Mouse (Mus musculus) spleen, postnatal 36 days (tissue): ENCODE data around the gene Ntm.

Experiments
- DNase-seq, 2 experiments: peaks; one replicate each; pipeline ENCODE4 v3.0.0; 2022; ENCODE audit warnings: low spot score in 2 of 2, mixed read lengths in 1 of 2

Ntm gene

GRCm38 (mm10) chr9:29130717-29131292 lies 832.1 kb downstream of the Ntm start:
- no peak for DNase-seq

DNA sequence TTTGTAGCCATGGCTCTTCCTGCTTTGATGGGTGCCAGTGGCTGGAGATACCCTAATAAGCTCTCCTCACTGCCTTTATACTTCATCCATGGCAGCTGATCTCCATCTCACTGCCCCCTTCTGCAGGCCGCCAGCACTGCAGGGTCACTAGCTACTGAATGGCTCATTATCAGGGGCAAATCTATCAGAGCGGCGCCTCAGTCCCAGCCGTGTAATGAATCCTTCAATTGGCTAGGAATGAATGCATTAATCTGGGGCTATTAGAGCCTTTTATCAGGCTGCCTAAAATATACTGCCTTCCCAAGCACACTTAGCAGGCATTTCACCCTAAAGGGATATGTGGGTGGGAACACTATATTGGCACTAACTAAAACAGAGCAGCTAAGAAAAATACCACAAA lies 832.6 kb downstream of the Ntm start:
- DNase-seq, result no peak

- DNase-seq, result no peak
These were observed 834.5 kb downstream of the Ntm start for GRCm38 (mm10) chr9:29128416-29128815.

DNA sequence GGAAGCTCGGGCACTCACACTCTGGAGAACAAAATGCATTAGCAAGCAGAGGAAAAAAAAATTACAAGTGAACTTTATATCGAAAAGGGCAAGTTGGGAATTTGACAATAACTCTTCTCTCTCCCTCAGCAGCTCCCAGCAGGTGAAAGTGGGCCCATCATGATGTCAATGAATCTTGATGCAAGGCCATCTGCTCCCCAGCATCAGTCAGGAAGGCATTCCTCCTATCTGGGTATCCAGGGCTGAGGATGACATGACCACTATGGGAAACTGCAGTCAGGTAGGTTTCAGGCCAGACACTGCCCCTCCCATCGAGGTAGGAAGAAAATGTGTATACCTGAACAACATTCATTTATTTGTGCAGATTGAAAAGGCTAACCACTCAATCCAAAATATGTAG lies 838.5 kb downstream of the Ntm start:
- no peak for DNase-seq

DNA sequence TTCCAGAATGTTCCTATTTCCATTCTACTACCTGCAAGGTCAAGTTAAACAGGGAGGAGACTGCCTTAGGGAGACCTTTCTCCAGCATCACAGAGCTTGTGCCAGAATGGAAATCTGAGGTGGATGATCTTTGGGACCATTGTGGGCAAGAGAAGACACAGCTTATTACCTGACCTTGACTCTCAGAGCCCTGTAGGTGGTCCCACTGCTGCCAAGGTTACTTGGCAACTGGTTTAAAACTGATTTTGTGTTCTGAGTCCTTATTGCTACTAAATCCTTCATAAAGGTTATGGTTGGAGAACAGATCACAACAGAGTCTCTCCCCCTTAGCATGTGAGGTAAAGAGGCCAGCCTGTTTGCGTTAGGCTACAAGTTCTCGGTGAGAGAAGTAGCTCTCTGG lies 839.1 kb downstream of the Ntm start:
- no peak for DNase-seq

DNA sequence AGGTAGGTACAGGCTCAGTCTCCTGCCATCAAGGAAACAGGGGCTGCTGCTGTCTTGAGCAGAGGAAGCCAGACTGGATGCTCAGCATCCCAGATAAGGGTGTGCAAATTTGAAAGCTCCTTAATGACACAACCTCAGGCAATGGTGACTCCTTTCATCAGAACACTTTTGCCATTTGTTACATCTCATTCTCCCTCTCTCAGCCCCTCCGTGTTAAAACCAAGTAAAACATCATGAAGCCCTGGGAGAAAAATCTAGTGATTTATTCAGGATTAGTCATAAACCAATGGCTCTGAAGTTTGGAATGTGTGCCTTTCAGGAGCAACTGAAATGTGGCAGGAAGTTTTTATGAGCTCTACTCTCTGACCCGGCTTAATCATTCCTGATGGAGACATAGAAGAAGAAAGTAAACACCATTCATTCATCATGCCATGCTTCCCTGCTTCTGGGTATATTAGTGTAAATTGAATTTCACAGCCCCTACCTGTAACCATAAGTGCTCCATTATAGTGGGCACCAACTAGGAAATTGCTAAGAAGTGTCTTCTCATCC lies 845.3 kb downstream of the Ntm start:
- no peak for DNase-seq

DNA sequence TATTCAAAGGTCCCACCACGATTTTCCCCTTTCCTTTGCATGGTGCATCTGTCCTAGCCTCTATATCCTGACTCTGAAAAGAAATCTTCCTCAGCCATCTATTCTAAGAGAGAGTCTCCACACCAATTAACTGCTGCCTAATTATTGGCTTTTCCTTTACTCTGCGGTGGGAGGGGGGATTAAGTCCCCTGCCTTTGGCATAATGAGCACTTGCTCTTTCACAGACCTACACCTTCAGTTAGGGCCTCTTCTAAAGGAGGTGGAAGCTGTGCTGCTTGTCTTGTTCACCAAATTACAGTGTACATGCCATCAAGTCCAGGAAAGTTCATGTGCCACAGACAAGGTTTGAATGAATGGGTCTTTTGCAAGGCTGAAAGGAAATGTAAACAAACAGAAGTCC lies 847.6 kb downstream of the Ntm start:
- DNase-seq, result no peak

GRCm38 (mm10) chr9:29106771-29107170 lies 856.2 kb downstream of the Ntm start:
- no peak for DNase-seq

GRCm38 (mm10) chr9:29104442-29104841 lies 858.5 kb downstream of the Ntm start:
- no peak for DNase-seq

DNA sequence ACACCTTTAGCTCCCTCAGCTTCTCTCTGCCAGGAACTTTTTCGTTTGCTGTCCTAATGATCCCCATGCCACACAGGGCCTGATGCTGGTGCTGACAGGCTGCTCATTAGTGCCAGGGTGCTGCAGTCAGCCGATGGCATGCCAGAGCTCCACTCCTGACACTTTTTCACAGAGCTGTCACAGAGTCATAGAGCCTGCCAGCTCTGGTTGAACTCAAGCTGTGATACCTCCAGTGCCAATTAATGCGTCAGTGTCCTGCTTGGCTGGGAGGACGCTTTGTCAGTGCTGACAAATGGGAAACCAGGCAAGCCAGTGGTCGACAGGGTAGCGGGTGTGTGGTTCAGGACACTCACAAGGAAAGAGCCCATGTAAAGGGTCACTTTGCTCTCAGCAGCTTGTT lies 858.9 kb downstream of the Ntm start:
- DNase-seq, result no peak

- no peak for DNase-seq
These were observed 862.3 kb downstream of the Ntm start for GRCm38 (mm10) chr9:29100624-29101023.

DNA sequence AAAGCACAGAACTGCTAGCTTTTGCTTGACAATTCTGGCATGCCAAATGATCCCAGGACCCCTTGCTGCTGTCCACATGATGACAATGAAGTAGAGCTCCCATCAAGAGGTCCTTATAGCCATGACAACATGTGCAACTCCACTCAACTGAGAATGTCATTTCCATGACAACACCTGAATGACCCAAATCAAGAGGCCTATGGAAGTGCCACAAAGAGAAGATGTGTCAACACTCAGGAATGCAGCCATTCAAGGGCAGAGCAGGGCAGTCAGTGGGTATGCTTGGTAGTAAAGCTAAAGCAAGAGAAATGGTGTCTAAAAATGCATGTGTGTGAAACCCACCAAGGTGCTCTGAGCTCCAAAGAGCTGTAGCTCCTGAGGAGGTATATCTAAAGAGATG lies 870.5 kb downstream of the Ntm start:
- DNase-seq, result no peak

- no peak for DNase-seq
These were observed 874.3 kb downstream of the Ntm start for GRCm38 (mm10) chr9:29088657-29089056.

DNA sequence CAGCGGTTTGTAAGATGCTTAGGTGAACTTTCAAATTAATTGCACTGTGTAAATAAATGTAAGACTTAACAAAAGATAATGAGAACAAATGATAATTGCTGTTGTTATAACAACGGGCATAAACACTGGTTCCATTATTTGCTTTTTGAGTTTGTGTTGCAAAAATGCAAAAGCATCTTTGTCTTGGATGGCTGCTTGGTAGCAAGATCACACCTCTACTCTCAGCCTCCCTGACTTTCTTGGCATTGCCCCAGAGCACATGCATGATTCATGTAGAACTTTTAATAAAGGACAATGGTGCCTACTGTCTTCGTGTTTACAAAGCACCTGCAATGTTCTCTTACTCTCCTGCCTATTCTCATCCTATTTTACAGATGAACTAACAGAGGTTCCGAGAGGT lies 875.3 kb downstream of the Ntm start:
- DNase-seq, result no peak

DNA sequence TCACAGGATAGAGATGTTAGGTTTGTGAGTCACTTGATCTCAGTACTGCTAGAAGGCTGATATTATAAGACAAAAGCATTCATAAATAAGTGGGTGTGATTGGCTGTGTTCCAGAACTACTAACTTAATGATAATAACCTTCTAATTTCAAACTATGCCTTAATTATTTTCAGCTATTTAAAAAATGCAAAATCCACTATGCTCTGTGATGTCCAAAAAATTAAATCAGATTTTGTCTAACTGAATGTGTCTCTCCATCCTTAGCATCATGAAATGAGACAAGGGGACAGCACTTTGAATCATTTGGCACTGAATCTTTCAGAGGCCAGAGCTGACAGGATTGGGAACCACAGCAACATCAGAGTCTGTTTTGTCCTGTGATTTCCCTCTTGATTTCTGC lies 875.8 kb downstream of the Ntm start:
- DNase-seq, result no peak

GRCm38 (mm10) chr9:29075924-29076577 lies 886.9 kb downstream of the Ntm start:
- DNase-seq, result no peak

DNA sequence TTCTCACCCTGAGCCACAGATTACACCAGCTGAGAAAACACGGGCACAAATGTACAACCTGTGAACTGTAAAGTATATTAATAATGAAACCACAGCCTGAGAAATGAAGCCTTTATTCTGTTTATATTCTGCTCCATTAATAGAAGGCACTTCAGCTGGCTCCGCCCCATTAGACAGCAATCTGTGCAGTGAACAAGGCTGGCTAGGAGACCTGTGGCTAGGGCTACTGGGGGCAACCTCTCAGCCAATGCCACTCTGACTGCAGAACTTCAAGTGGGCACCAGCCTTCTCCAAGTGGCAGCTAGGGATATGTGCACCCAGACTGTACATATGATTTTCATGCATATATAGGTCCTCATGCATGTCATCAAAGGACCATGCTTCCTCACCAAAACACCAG lies 887.7 kb downstream of the Ntm start:
- no peak for DNase-seq

DNA sequence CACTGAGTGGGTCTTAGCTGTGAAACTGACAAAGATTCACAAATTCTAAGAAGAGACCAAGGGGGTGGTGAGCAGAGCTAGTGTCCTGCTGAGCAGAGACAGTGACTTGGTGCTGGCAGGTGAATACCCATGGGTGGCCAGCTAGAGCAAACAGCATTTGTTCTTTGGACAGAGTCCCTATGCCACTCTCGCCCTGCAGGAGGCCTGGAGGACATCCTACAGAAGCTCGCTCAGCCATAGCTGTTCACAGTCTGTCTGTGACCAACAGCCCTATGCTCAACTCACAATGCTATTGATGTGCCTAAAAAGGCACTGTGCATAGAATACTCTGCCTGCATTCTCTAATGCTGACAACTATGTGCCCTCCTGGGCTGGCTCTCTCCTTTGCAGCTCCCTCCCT lies 888.4 kb downstream of the Ntm start:
- DNase-seq, result no peak

DNA sequence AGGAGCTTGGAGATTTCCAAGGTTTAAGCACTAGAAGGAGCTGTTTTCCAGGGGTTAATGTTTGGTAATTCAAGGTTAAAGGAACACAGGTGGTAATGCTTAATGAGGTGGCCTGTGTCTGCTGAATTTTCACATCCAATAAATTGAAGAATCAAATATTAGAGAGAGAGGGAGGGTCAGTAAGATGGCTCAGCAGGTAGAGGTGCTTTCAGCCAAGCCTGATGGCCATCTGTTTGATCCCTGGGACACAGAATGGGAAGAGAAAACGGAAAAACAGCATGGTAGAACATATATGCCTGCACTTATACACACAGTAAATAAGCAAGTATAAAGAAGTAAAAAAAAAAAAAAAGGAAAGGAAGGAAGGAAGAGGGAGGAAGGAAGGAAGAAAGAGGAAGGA lies 890.9 kb downstream of the Ntm start:
- no peak for DNase-seq

DNA sequence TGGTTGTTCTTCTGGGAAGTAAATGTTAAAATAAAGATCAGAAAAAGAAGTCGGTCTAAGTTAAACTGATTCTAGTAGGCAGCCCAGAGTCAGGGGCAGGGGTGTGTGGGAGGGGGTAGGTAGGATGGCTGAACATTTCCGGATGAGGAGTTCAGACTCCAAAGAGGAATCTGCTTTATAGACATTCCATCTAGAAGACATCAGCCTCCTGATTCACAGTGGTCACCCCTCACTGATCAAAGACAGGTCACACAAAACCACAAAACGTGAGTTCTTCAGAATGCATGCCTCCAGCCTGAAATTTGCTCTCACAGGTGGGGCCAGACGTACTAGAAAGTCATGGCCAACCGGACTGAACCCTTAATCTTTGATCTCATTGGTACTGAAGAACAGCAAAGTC lies 895.4 kb downstream of the Ntm start:
- DNase-seq, result no peak

- DNase-seq, result no peak
These were observed 902.6 kb downstream of the Ntm start for GRCm38 (mm10) chr9:29060293-29060692.

- no peak for DNase-seq
These were observed 904.1 kb downstream of the Ntm start for GRCm38 (mm10) chr9:29058811-29059210.

GRCm38 (mm10) chr9:29055637-29056036 lies 907.3 kb downstream of the Ntm start:
- DNase-seq, result no peak

GRCm38 (mm10) chr9:29036466-29036865 lies 926.5 kb downstream of the Ntm start:
- no peak for DNase-seq
